Mouse (Mus musculus) lung, embryonic 14.5 days (tissue): ENCODE measurements around the gene Adat3. TPM values are rescaled to one million over a fixed set of nuclear protein-coding genes. Genes with fewer than 3 reads are reported as not detected.
"Not testable (repeated sequence)": the region's sequence is repeated elsewhere in the genome, so short reads cannot be mapped to it uniquely, and the experiment has no call there.

Experiments used
- ATAC-seq: fragments of 200-750 bp; cut with Nextera tagmentation; 2 replicates; pipeline ENCODE4 v1.8.0; 2017; ENCODE audit warnings: mild to moderate bottlenecking, moderate TSS enrichment, moderate library complexity; ENCODE audit not compliant: insufficient read depth
- DNase-seq: peaks from one replicate; pipeline ENCODE4 v3.0.0-alpha.2; 2015
- H3K27ac ChIP-seq: fragments of 300-500 bp; sonication (generic); 2 replicates; pipeline ENCODE4 v1.5.1; 2014; ENCODE audit warnings: low read depth, mild to moderate bottlenecking, moderate library complexity
- H3K27me3 ChIP-seq: fragments of 300-500 bp; sonication (generic); 2 replicates; pipeline ENCODE4 v1.6.1; 2014; ENCODE audit warnings: low read length, control low read depth; ENCODE audit not compliant: insufficient read depth
- H3K36me3 ChIP-seq: fragments of 300-500 bp; sonication (generic); 2 replicates; pipeline ENCODE4 v1.6.1; 2014; ENCODE audit warnings: control low read depth; ENCODE audit not compliant: insufficient read depth
- H3K4me1 ChIP-seq: fragments of 300-500 bp; sonication (generic); 2 replicates; pipeline ENCODE4 v1.6.1; 2014; ENCODE audit warnings: antibody characterized with exemption, control low read depth; ENCODE audit not compliant: insufficient read depth
- H3K4me2 ChIP-seq: fragments of 300-500 bp; sonication (generic); 2 replicates; pipeline ENCODE4 v1.6.1; 2014; ENCODE audit warnings: mild to moderate bottlenecking
- H3K4me3 ChIP-seq: fragments of 300-500 bp; sonication (generic); 2 replicates; pipeline ENCODE4 v1.5.1; 2014; ENCODE audit warnings: low read depth, low read length
- H3K9ac ChIP-seq: fragments of 300-500 bp; sonication (generic); 2 replicates; pipeline ENCODE4 v1.6.1; 2014
- H3K9me3 ChIP-seq: fragments of 300-500 bp; sonication (generic); 2 replicates; pipeline ENCODE4 v1.6.1; 2016; ENCODE audit warnings: low read depth, low read length, control low read depth
- CTCF ChIP-seq: IDR thresholded peaks from 2 replicates; pipeline ENCODE4 v1.5.1; 2016; ENCODE audit warnings: antibody characterized with exemption, low read depth
- WGBS: fragments of 180-500 bp; shearing (Covaris S2); extraction: QIAGEN DNeasy Blood & Tissue Kit; methylation state at CpG from one replicate; pipeline ENCODE4 v1.1.7; 2014; 5-methylcytosine and 5-hydroxymethylcytosine counted together
- polyA plus RNA-seq: library from polyadenylated mRNA; unstranded; fragments of >200 nt; fragmentation: Nextera tagmentation; extraction: Ambion mirVana; gene quantifications from 2 replicates; pipeline ENCODE4 v1.2.1, GENCODE M21; 2014

Gene Adat3
- polyA plus RNA-seq, 1 experiment from 2014 or later = 10.1 TPM

DNA sequence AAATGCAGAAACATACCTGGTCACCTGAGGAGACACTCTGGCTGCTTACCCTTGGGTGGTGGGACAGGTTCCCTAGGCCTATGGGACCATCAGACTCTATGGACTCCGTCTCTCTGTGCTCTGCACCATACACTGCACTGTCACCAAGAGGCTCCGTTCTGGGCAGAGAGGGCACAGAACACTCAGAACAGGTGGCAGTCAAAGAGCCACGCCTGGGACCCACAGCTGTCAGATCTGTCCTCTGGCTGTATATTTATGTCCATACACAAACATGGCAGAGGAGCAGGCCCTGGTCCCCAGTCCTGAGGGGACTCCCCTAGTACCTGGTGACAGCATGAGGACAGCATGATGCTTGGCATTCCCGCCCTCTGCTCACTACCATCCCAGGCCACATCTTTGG lies 23.1 kb downstream of the Adat3 start:
- H3K27me3 ChIP-seq = no peaks in the 10 kb centered on the region
- peaks cover 12% of the 10 kb centered on the region; the same call in 1 of the 2 replicates for H3K36me3 ChIP-seq
- H3K4me1 ChIP-seq = peaks cover 9% of the 10 kb centered on the region
- no peak overlapping the region for H3K4me3 ChIP-seq
- no peak overlapping the region for H3K27ac ChIP-seq
- DNase-seq = no peak
- TF ChIP-seq CTCF = no peak
- H3K9ac ChIP-seq = no peak overlapping the region
- WGBS = 93% methylated on average over 4 of the region's 4 CpGs
- H3K9me3 ChIP-seq = no peaks in the 10 kb centered on the region
- H3K4me2 ChIP-seq = no peak overlapping the region
- no peak for ATAC-seq

DNA sequence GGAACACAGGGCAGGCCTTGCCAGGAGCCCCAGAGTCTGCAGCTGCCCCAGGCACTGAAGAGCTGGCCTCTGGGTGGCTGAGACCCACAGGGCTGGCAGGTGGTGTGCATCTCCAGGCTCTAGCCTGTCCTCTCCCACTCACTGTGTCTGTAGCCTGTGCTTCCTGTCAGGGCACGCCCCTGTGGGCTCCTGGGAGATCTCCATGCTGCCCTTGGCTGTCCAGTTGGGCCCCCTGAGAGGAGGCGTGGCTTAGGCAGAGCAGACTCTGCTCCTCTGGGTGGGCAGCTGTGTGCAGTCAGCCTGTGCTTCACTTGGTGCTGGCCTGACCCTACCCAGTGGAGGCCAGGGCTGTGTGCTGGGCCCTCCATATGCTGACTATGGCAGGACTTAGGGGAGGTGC lies 25.0 kb downstream of the Adat3 start:
- ATAC-seq = peak; percentile 32
- H3K27ac ChIP-seq = no peak overlapping the region
- H3K36me3 ChIP-seq = peaks cover 18% of the 10 kb centered on the region; the same call in 1 of the 2 replicates
- TF ChIP-seq CTCF = no peak
- peak overlapping the region; percentile 3; the same call in 1 of the 2 replicates for H3K9ac ChIP-seq
- peaks cover 3% of the 10 kb centered on the region for H3K4me1 ChIP-seq
- no peaks in the 10 kb centered on the region for H3K27me3 ChIP-seq
- H3K9me3 ChIP-seq = no peaks in the 10 kb centered on the region
- no peak overlapping the region for H3K4me2 ChIP-seq
- DNase-seq = no peak
- 36% methylated on average over 2 of the region's 2 CpGs for WGBS
- no peak overlapping the region for H3K4me3 ChIP-seq

DNA sequence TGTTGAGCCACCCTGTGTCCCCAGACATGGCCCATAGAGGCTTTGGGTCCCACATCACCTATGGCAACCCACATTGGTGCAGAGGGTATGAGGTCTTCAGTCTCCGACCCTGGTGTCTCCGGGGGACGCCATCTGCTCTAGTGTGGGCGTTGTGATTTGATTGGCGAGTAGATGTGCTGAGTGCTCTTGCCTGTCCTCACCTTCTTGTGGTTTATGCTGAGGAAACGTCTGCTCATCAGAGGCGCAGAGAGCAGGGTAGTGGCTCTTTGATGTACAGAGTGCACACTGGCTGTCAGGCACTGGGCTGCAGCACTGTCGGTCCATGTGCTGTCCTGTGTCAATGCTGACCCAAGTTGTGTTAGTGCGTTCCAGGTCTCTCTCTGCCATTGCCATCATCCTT lies 26.2 kb downstream of the Adat3 start:
- Histone ChIP-seq H3K4me2 (no peak overlapping the region), H3K9me3 (no peaks in the 10 kb centered on the region), H3K27me3 (no peaks in the 10 kb centered on the region), H3K36me3 (peaks cover 22% of the 10 kb centered on the region; the same call in 1 of the 2 replicates), H3K27ac (no peak overlapping the region), H3K4me3 (no peak overlapping the region), H3K4me1 (peaks cover 3% of the 10 kb centered on the region), H3K9ac (no peak overlapping the region)
- DNase-seq (no peak), ATAC-seq (no peak)
- WGBS = 86% methylated on average over 9 of the region's 9 CpGs
- TF ChIP-seq CTCF = no peak

DNA sequence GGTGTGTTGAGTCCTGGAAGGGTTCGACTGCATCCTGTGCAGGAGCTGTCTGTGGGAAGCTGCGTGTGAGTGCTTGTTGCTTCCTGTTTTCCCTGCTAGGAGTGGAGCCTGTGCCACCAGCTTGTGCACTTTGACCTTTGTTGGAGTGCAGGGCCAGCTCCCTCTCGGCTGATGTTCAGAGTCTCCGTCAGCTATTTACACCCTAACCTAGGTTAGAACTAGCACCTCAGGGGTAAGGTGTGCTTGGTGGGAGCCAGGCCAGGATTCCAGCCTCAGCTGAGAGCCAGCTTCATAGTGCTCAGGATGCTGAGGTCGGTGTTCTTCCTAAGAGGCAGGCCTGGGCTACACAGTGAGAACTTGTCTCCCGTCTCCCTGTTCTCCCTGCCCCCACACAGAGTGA lies 32.7 kb downstream of the Adat3 start:
- DNase-seq = no peak
- Histone ChIP-seq H3K9me3 (no peaks in the 10 kb centered on the region), H3K9ac (no peak overlapping the region), H3K4me1 (no peaks in the 10 kb centered on the region), H3K27me3 (no peaks in the 10 kb centered on the region), H3K4me3 (no peak overlapping the region), H3K27ac (no peak overlapping the region), H3K36me3 (peaks cover 74% of the 10 kb centered on the region), H3K4me2 (no peak overlapping the region)
- no peak for ATAC-seq
- no peak for TF ChIP-seq CTCF
- 77% methylated on average over 6 of the region's 6 CpGs for WGBS

DNA sequence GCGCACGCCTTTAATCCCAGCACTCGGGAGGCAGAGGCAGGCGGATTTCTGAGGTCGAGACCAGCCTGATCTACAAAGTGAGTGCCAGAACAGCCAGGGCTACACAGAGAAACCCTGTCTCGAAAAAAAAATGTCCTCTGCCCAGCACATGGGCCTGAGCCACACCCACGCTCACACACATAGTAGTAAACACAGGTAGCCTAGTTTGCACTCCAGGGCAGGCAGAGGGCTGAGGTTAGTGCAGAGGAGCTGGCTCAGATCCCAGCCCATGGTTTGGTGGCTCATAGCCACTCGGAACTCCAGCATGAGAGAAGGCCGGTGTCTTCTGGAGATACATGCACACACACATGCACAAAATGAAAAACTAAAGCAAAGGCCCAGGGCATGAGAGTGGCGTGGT lies 44.3 kb downstream of the Adat3 start:
- no peak overlapping the region for H3K4me3 ChIP-seq
- no peak for ATAC-seq
- H3K9me3 ChIP-seq = no peaks in the 10 kb centered on the region
- H3K4me2 ChIP-seq = no peak overlapping the region
- no peak overlapping the region for H3K27ac ChIP-seq
- TF ChIP-seq CTCF = no peak
- no peak for DNase-seq
- no peaks in the 10 kb centered on the region for H3K27me3 ChIP-seq
- H3K4me1 ChIP-seq = no peaks in the 10 kb centered on the region
- H3K36me3 ChIP-seq = peaks cover 71% of the 10 kb centered on the region
- WGBS = 93% methylated on average over 10 of the region's 10 CpGs
- H3K9ac ChIP-seq = no peak overlapping the region

DNA sequence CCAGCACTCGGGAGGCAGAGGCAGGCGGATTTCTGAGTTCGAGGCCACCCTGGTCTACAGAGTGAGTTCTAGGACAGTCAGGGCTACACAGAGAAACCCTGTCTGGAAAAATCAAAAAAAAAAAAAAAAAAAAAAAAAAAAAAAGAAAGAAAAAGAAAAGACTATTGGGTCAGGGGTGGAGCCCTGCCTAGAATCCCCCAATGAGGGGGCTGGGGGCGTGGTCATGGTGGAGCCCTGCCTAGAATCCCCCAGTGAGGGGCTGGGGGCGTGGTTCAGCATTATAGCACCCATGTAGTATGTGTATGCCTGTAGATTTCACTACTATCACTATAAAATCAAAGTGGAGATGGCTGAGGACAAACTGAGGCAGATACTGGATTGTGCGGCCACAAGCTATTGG lies 47.2 kb downstream of the Adat3 start:
- not testable (repeated sequence) for ATAC-seq, H3K27ac ChIP-seq, H3K9ac ChIP-seq, DNase-seq, H3K4me1 ChIP-seq, H3K9me3 ChIP-seq, H3K4me3 ChIP-seq, H3K27me3 ChIP-seq, H3K4me2 ChIP-seq
- WGBS = 83% methylated on average over 6 of the region's 6 CpGs
- peaks cover 46% of the 10 kb centered on the region for H3K36me3 ChIP-seq

DNA sequence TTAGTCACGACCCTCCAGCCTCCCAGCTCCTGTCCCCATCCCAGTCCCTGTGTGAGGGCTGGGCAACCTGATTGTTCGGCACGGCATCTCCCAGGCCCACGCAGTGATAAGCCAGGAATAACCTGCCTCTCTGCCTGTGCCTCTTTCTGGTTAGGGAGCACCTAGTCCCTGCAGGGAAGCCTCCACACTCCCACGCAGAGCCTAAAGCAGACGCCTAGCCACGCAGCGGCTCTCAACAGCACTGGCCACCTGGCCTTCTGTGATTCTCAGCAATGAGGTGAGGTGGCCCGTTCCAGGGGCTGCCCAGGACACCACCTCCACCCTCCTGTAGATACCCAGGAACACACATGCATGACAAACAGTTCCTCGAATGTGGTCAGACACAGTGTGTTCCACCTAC lies 47.7 kb downstream of the Adat3 start:
- no peaks in the 10 kb centered on the region for H3K27me3 ChIP-seq
- WGBS = 86% methylated on average over 10 of the region's 10 CpGs
- no peak overlapping the region for H3K4me3 ChIP-seq
- no peak overlapping the region for H3K9ac ChIP-seq
- no peak overlapping the region for H3K4me2 ChIP-seq
- peaks cover 41% of the 10 kb centered on the region for H3K36me3 ChIP-seq
- H3K9me3 ChIP-seq = no peaks in the 10 kb centered on the region
- ATAC-seq = no peak
- peaks cover 8% of the 10 kb centered on the region for H3K4me1 ChIP-seq
- no peak for TF ChIP-seq CTCF
- H3K27ac ChIP-seq = no peak overlapping the region
- no peak for DNase-seq

DNA sequence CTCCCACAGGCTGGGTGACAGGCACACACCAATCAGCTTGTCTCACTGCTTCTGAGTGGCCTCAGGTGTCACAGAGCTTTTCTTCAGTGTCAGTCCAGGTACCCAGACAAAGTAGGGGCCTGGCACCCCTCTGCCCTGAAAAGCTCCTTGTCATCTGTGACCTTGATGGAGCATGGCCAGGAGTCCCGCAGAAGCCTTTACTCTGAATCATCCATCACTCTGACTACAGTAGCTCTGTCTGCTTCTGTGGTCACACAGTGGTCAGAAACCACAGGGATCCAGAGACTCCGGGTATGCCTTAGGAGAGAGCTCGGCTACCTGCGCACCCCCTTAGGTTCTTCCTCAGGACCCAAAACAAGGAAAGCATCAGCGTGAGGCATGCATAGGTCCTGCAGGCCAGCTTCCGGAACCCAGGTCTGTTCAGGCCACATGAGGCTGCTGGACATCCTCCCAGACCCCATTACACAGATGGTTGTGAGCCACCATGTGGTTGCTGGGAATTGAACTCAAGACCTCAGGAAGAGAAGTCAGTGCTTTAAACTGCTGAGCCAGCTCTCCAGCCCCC lies 50.6 kb downstream of the Adat3 start:
- no peak overlapping the region for H3K4me3 ChIP-seq
- H3K36me3 ChIP-seq = peaks cover 15% of the 10 kb centered on the region
- WGBS = 76% methylated on average over 6 of the region's 6 CpGs
- H3K9me3 ChIP-seq = no peaks in the 10 kb centered on the region
- TF ChIP-seq CTCF = no peak
- ATAC-seq (no peak), DNase-seq (no peak)
- H3K27me3 ChIP-seq = no peaks in the 10 kb centered on the region
- H3K4me1 ChIP-seq = peaks cover 9% of the 10 kb centered on the region
- H3K9ac ChIP-seq = no peak overlapping the region
- H3K27ac ChIP-seq = no peak overlapping the region
- H3K4me2 ChIP-seq = no peak overlapping the region
